Mouse (Mus musculus) cerebellum, adult 11 months (tissue): ENCODE data around the gene Nxph1.

Experiments used
- DNase-seq: peaks from one replicate; pipeline ENCODE4 v3.0.0; 2022

The Nxph1 gene

GRCm38 (mm10) chr6:8948131-8948470 lies at the start of gene Nxph1:
Gene Nxph1, plus strand, starts transcription at chr6:8948431.
- DNase-seq = no peak

GRCm38 (mm10) chr6:8900021-8900728 lies 48.1 kb upstream of the Nxph1 start:
- DNase-seq = no peak

GRCm38 (mm10) chr6:8900729-8901122 lies 47.5 kb upstream of the Nxph1 start:
- DNase-seq = no peak

- no peak for DNase-seq
Observed at GRCm38 (mm10) chr6:8907917-8908316, 40.3 kb upstream of the Nxph1 start.

GRCm38 (mm10) chr6:8913404-8913803 lies 34.8 kb upstream of the Nxph1 start:
- no peak for DNase-seq

- no peak for DNase-seq
Observed at GRCm38 (mm10) chr6:8914682-8915081, 33.5 kb upstream of the Nxph1 start.

- DNase-seq = no peak
Observed at GRCm38 (mm10) chr6:8924481-8924880, 23.8 kb upstream of the Nxph1 start.

GRCm38 (mm10) chr6:8935241-8935640 lies 13.0 kb upstream of the Nxph1 start:
- DNase-seq = no peak

- no peak for DNase-seq
Observed at GRCm38 (mm10) chr6:8935705-8936104, 12.5 kb upstream of the Nxph1 start.

GRCm38 (mm10) chr6:8936168-8936567 lies 12.1 kb upstream of the Nxph1 start:
- DNase-seq = no peak

GRCm38 (mm10) chr6:8948471-8949411 lies 510 bp downstream of the Nxph1 start:
- no peak for DNase-seq

GRCm38 (mm10) chr6:8949665-8950201 lies 1.5 kb downstream of the Nxph1 start:
- no peak for DNase-seq

- DNase-seq = no peak
Observed at GRCm38 (mm10) chr6:8950611-8951325, 2.5 kb downstream of the Nxph1 start.

GRCm38 (mm10) chr6:8951326-8951695 lies 3.1 kb downstream of the Nxph1 start:
- DNase-seq = peak; percentile 70

GRCm38 (mm10) chr6:8951884-8952590 lies 3.8 kb downstream of the Nxph1 start:
- DNase-seq = no peak

- no peak for DNase-seq
Observed at GRCm38 (mm10) chr6:8955817-8956529, 7.7 kb downstream of the Nxph1 start.

GRCm38 (mm10) chr6:8956743-8957528 lies 8.7 kb downstream of the Nxph1 start:
- DNase-seq = no peak

- no peak for DNase-seq
Observed at GRCm38 (mm10) chr6:8957529-8957887, 9.3 kb downstream of the Nxph1 start.

- no peak for DNase-seq
Observed at GRCm38 (mm10) chr6:8958081-8958919, 10.1 kb downstream of the Nxph1 start.

GRCm38 (mm10) chr6:8959810-8960209 lies 11.6 kb downstream of the Nxph1 start:
- DNase-seq = no peak
